28 mouse cellular contexts compared by ENCODE assay signal in genomic region chr7:128204179-128204578, GRCm38 (mm10). TPM values are rescaled to one million over a fixed set of nuclear protein-coding genes. Genes with fewer than 3 reads are reported as not detected.
DNase-seq lines count a peak whose midpoint lies in the region; ATAC-seq and TF ChIP-seq lines count a peak whose summit lies in the region.
"Had no signal": no experiment of that assay in that cellular context is flagged by ENCODE, and none has a peak within 500 bp of the region (broad histone marks: within the 10 kb centered on the region; RNA-seq: fewer than 3 reads in every experiment).

No protein-coding gene starts in this region.

- 88% methylated on average over 8 of the region's 8 CpGs for WGBS in heart, embryonic 10.5 days
- 87% methylated on average over 8 of the region's 8 CpGs for WGBS in heart, embryonic 12.5 days
- 89% methylated on average over 8 of the region's 8 CpGs for WGBS in heart, postnatal 0 days

- no peak for TF ChIP-seq EP300 in heart, postnatal 0 days (IDR thresholded peaks at IDR 0.05; ENCODE audit: low read depth)
- no peak for TF ChIP-seq EP300 in MEL (IDR thresholded peaks at IDR 0.05; ENCODE audit: low read depth in 1 of 2, low read length in 2 of 2)

- H3K79me2 ChIP-seq in MEL (ENCODE audit: control insufficient read depth, insufficient read depth, low read length, poor library complexity): no peaks in the 10 kb centered on the region

- H3K9ac ChIP-seq in heart, embryonic 12.5 days: no peak overlapping the region
- no peak overlapping the region for H3K9ac ChIP-seq in heart, postnatal 0 days (replicated peaks; ENCODE audit: low read depth, low read length)
- no peak overlapping the region for H3K9ac ChIP-seq in MEL (ENCODE audit: control insufficient read depth, low read depth, low read length, poor library complexity, severe bottlenecking)
- H3K9ac ChIP-seq: forebrain, embryonic 13.5 days; hindbrain, embryonic 13.5 days; intestine, embryonic 15.5 days had no signal

- peak overlapping the region; percentile 81 for H3K4me3 ChIP-seq in gastrocnemius, adult 2 months
- no peak overlapping the region for H3K4me3 ChIP-seq in heart, embryonic 10.5 days
- no peak overlapping the region for H3K4me3 ChIP-seq in heart, embryonic 12.5 days
- H3K4me3 ChIP-seq in heart, postnatal 0 days (ENCODE audit: low read depth, low read length): 0 out of 2 replicates have a peak overlapping the region, but pooled peaks have one; percentile 61
- H3K4me3 ChIP-seq in MEL (ENCODE audit: control insufficient read depth in 1 of 2, insufficient read depth in 1 of 2, low read depth in 2 of 2, low read length in 2 of 2): no peak overlapping the region
- H3K4me3 ChIP-seq: forebrain, embryonic 10.5 days; forebrain, embryonic 13.5 days; hindbrain, embryonic 10.5 days; hindbrain, embryonic 13.5 days; intestine, embryonic 15.5 days had no signal

- intact Hi-C loops in gastrocnemius, adult 2 months (cut with DNase I): loop anchor here (5.0 to 10.0 kb wide), 3 partner anchors 182 to 429 kb away; partner anchors contain the start of genes Prss8 and Setd1a
- intact Hi-C loops in heart, postnatal 14 days (cut with DNase I): loop anchor here (10.0 kb wide), 1 partner anchor 259 kb away; the partner anchor contains the start of gene Prss36

- H3K9me3 ChIP-seq in heart, embryonic 10.5 days: no peaks in the 10 kb centered on the region
- H3K9me3 ChIP-seq in heart, embryonic 12.5 days (replicated peaks): no peaks in the 10 kb centered on the region
- no peaks in the 10 kb centered on the region for H3K9me3 ChIP-seq in heart, postnatal 0 days (replicated peaks; ENCODE audit: control insufficient read depth, low read length)
- no peaks in the 10 kb centered on the region for H3K9me3 ChIP-seq in MEL (replicated peaks; ENCODE audit: insufficient read depth, low read length)
- H3K9me3 ChIP-seq: forebrain, embryonic 10.5 days; forebrain, embryonic 13.5 days; heart, embryonic 13.5 days; hindbrain, embryonic 10.5 days; hindbrain, embryonic 13.5 days; intestine, embryonic 15.5 days had no signal

- DNase-seq in gastrocnemius, adult 2 months: no peak
- no peak for DNase-seq in gastrocnemius, adult 8-10 months (ENCODE audit: low spot score in 2 of 2)
- DNase-seq in heart, embryonic 10.5 days (ENCODE audit: low spot score): peak; percentile 58
- no peak for DNase-seq in heart, postnatal 0 days (ENCODE audit: low spot score)
- no peak for DNase-seq in heart, postnatal 14 days
- DNase-seq in MEL (ENCODE audit: low read depth, low spot score): no peak
- no peak for DNase-seq in right cerebral cortex, postnatal 36 days (ENCODE audit: low spot score in 2 of 2)
- DNase-seq: adrenal gland, postnatal 10 days; adrenal gland, postnatal 36 days; cerebellum, adult 18-20 months; cerebellum, adult 9-10 months; cerebellum, postnatal 14 days; gastrocnemius, postnatal 25 days; kidney, adult 11 months had no signal

- no peak overlapping the region for H3K4me2 ChIP-seq in heart, embryonic 12.5 days
- peak overlapping the region; percentile 65 for H3K4me2 ChIP-seq in heart, postnatal 0 days (ENCODE audit: low read depth, low read length)
- H3K4me2 ChIP-seq: forebrain, embryonic 13.5 days; hindbrain, embryonic 13.5 days; intestine, embryonic 15.5 days had no signal

- peak overlapping the region; percentile 99 for H3K27ac ChIP-seq in gastrocnemius, adult 2 months
- no peak overlapping the region for H3K27ac ChIP-seq in heart, embryonic 10.5 days
- H3K27ac ChIP-seq in heart, embryonic 12.5 days (ENCODE audit: poor library complexity, severe bottlenecking): no peak overlapping the region
- 0 out of 2 replicates have a peak overlapping the region, but pooled peaks have one; percentile 99 for H3K27ac ChIP-seq in heart, postnatal 0 days (ENCODE audit: low read depth)
- H3K27ac ChIP-seq in MEL (ENCODE audit: control insufficient read depth, low read depth, low read length): no peak overlapping the region
- H3K27ac ChIP-seq: forebrain, embryonic 10.5 days; forebrain, embryonic 13.5 days; heart, embryonic 13.5 days; hindbrain, embryonic 10.5 days; hindbrain, embryonic 13.5 days; intestine, embryonic 15.5 days had no signal

- no peak for TF ChIP-seq CTCF in gastrocnemius, adult 2 months (IDR thresholded peaks at IDR 0.05)
- no peak for TF ChIP-seq CTCF in heart, postnatal 0 days (IDR thresholded peaks at IDR 0.05; ENCODE audit: low read depth)
- TF ChIP-seq CTCF in MEL (IDR thresholded peaks at IDR 0.05 in 2 of 3, conservative IDR thresholded peaks at IDR 0.05 in 1 of 3; ENCODE audit: control insufficient read depth in 1 of 3, insufficient read depth in 1 of 3, low read depth in 2 of 3, low read length in 3 of 3, poor library complexity in 1 of 3, severe bottlenecking in 1 of 3): no peak

- H3K27me3 ChIP-seq in heart, embryonic 10.5 days (ENCODE audit: insufficient read depth, poor library complexity, severe bottlenecking): no peaks in the 10 kb centered on the region
- no peaks in the 10 kb centered on the region for H3K27me3 ChIP-seq in heart, embryonic 12.5 days (replicated peaks)
- H3K27me3 ChIP-seq in heart, postnatal 0 days (ENCODE audit: control insufficient read depth, insufficient read depth, low read length): no peaks in the 10 kb centered on the region
- H3K27me3 ChIP-seq in MEL (ENCODE audit: control insufficient read depth in 1 of 2, insufficient read depth in 2 of 2, low read length in 2 of 2): peaks cover 0 to 6% of the 10 kb centered on the region in 2 experiments; a peak in 2 of 4 replicates
- H3K27me3 ChIP-seq: forebrain, embryonic 13.5 days; heart, embryonic 13.5 days; hindbrain, embryonic 13.5 days; intestine, embryonic 15.5 days had no signal

- TF ChIP-seq RAD21 in MEL (IDR thresholded peaks at IDR 0.05; ENCODE audit: low read depth, low read length): no peak

- no peak for ATAC-seq in heart, embryonic 12.5 days (ENCODE audit: insufficient number of reproducible peaks, low FRiP score)
- ATAC-seq in heart, postnatal 0 days (ENCODE audit: insufficient read depth, low read depth): no peak
- ATAC-seq: forebrain, embryonic 13.5 days; forebrain, embryonic 16.5 days; hindbrain, embryonic 16.5 days; intestine, embryonic 15.5 days; Patski had no signal

- H3K4me1 ChIP-seq in heart, embryonic 10.5 days: peaks cover 4% of the 10 kb centered on the region; the same call in 1 of the 2 replicates
- H3K4me1 ChIP-seq in heart, embryonic 12.5 days (replicated peaks): peaks cover 8% of the 10 kb centered on the region; the same call in 1 of the 2 replicates
- H3K4me1 ChIP-seq in heart, postnatal 0 days (ENCODE audit: control insufficient read depth, insufficient read depth): 0 out of 2 replicates have a peak, but pooled peaks cover 4% of the 10 kb centered on the region
- peaks cover 2 to 6% of the 10 kb centered on the region in 2 experiments; a peak in 2 of 4 replicates for H3K4me1 ChIP-seq in MEL (ENCODE audit: control insufficient read depth in 1 of 2, insufficient read depth in 2 of 2, low read length in 2 of 2)
- H3K4me1 ChIP-seq: forebrain, embryonic 10.5 days; forebrain, embryonic 13.5 days; hindbrain, embryonic 10.5 days; hindbrain, embryonic 13.5 days; intestine, embryonic 15.5 days had no signal

- H3K36me3 ChIP-seq in heart, embryonic 10.5 days: peaks cover 4% of the 10 kb centered on the region; the same call in 1 of the 2 replicates
- peaks cover 5% of the 10 kb centered on the region; the same call in 1 of the 2 replicates for H3K36me3 ChIP-seq in heart, embryonic 12.5 days
- peaks cover 5% of the 10 kb centered on the region; the same call in 1 of the 2 replicates for H3K36me3 ChIP-seq in heart, postnatal 0 days (replicated peaks; ENCODE audit: control insufficient read depth, insufficient read depth, low read length)
- H3K36me3 ChIP-seq in MEL (ENCODE audit: control insufficient read depth in 1 of 2, insufficient read depth in 2 of 2, low read length in 2 of 2): no peaks in the 10 kb centered on the region
- H3K36me3 ChIP-seq: forebrain, embryonic 10.5 days; hindbrain, embryonic 10.5 days; hindbrain, embryonic 13.5 days; intestine, embryonic 15.5 days had no signal

- TF ChIP-seq POLR2A in MEL (IDR thresholded peaks at IDR 0.05; ENCODE audit: control insufficient read depth in 1 of 2, insufficient read depth in 1 of 2, low read depth in 1 of 2, low read length in 2 of 2, poor library complexity in 1 of 2): no peak

RNA-seq across cellular contexts. Expression of gene Cox6a2, which starts 2.0 kb away (rescaled TPM):
- total RNA-seq in gastrocnemius, adult 2 months (2021): 1,000 to 10,000 TPM; 1,384 to 2,252 TPM
- total RNA-seq in gastrocnemius, adult 8-10 months (2022): 1,000 to 10,000 TPM; 1,058 to 1,573 (median 1,397) TPM
- polyA plus RNA-seq in heart, embryonic 10.5 days (2016; fragmentation: Nextera tagmentation; extraction: Ambion mirVana): 258 and 459 TPM in 2 replicates
- 632 and 633 TPM in 2 replicates for polyA plus RNA-seq in heart, embryonic 12.5 days (2016; fragmentation: Nextera tagmentation; extraction: Ambion mirVana)
- 1,202 and 1,223 TPM in 2 replicates for total RNA-seq in heart, postnatal 0 days (2014; rRNA removed; ENCODE audit: low replicate concordance)
- 3,388 and 3,605 TPM in 2 replicates for polyA plus RNA-seq in heart, postnatal 0 days (2015; fragmentation: Nextera tagmentation; extraction: Ambion mirVana)
- 1,000 to 10,000 TPM; 1,548 to 1,671 TPM for total RNA-seq in heart, postnatal 14 days (2021)
- total RNA-seq in MEL (2012; rRNA removed): 2.9 and 3.1 TPM in 2 replicates
- 10 to 100 TPM in 1 of 2 experiments, not detected in 1; 18.2 TPM for polyA plus RNA-seq in MEL (2012; ENCODE audit: insufficient read depth in 1 of 2, insufficient read length in 2 of 2, low read depth in 1 of 2, low replicate concordance in 2 of 2, missing spikeins in 1 of 2)
- polyA plus RNA-seq: forebrain, embryonic 10.5 days; forebrain, embryonic 13.5 days; forebrain, embryonic 16.5 days; hindbrain, embryonic 10.5 days had no signal

RNA-seq across cellular contexts. Expression of gene Armc5, which starts 33.0 kb away (rescaled TPM):
- 1 to 10 TPM; 7.2 to 8.0 TPM for total RNA-seq in gastrocnemius, adult 2 months (2021)
- 10 to 100 TPM in 1 of 4 experiments, 1 to 10 TPM in 3; 7.3 to 11.0 (median 8.7) TPM for total RNA-seq in gastrocnemius, adult 8-10 months (2022)
- 16.6 and 17.5 TPM in 2 replicates for polyA plus RNA-seq in heart, embryonic 10.5 days (2016; fragmentation: Nextera tagmentation; extraction: Ambion mirVana)
- 15.3 and 15.7 TPM in 2 replicates for polyA plus RNA-seq in heart, embryonic 12.5 days (2016; fragmentation: Nextera tagmentation; extraction: Ambion mirVana)
- 18.9 and 32.0 TPM in 2 replicates for total RNA-seq in heart, postnatal 0 days (2014; rRNA removed; ENCODE audit: low replicate concordance)
- polyA plus RNA-seq in heart, postnatal 0 days (2015; fragmentation: Nextera tagmentation; extraction: Ambion mirVana): 8.3 and 8.9 TPM in 2 replicates
- total RNA-seq in heart, postnatal 14 days (2021): 1 to 10 TPM; 7.8 to 9.0 TPM
- total RNA-seq in MEL (2012; rRNA removed): 13.3 and 14.6 TPM in 2 replicates
- 10 to 100 TPM in 1 of 2 experiments, not detected in 1; 23.7 TPM for polyA plus RNA-seq in MEL (2012; ENCODE audit: insufficient read depth in 1 of 2, insufficient read length in 2 of 2, low read depth in 1 of 2, low replicate concordance in 2 of 2, missing spikeins in 1 of 2)

RNA-seq across cellular contexts. Expression of gene 9130023H24Rik, which starts 33.7 kb away (rescaled TPM):
- 1 to 10 TPM; 1.9 to 2.1 TPM for total RNA-seq in gastrocnemius, adult 2 months (2021)
- 1 to 10 TPM; 1.7 to 3.0 (median 1.9) TPM for total RNA-seq in gastrocnemius, adult 8-10 months (2022)
- 7.1 and 7.2 TPM in 2 replicates for polyA plus RNA-seq in heart, embryonic 10.5 days (2016; fragmentation: Nextera tagmentation; extraction: Ambion mirVana)
- 7.1 and 7.5 TPM in 2 replicates for polyA plus RNA-seq in heart, embryonic 12.5 days (2016; fragmentation: Nextera tagmentation; extraction: Ambion mirVana)
- 3.6 and 3.9 TPM in 2 replicates for total RNA-seq in heart, postnatal 0 days (2014; rRNA removed; ENCODE audit: low replicate concordance)
- 4.4 and 5.1 TPM in 2 replicates for polyA plus RNA-seq in heart, postnatal 0 days (2015; fragmentation: Nextera tagmentation; extraction: Ambion mirVana)
- 1 to 10 TPM; 3.1 to 3.4 TPM for total RNA-seq in heart, postnatal 14 days (2021)
- total RNA-seq in MEL (2012; rRNA removed): 1.2 and 1.5 TPM in 2 replicates
- polyA plus RNA-seq in MEL (2012; ENCODE audit: insufficient read depth in 1 of 2, insufficient read length in 2 of 2, low read depth in 1 of 2, low replicate concordance in 2 of 2, missing spikeins in 1 of 2): under 1 TPM in 1 of 2 experiments, not detected in 1; 0.96 TPM

RNA-seq across cellular contexts. Expression of gene Tgfb1i1, which starts 42.4 kb away (rescaled TPM):
- 1 to 10 TPM; 5.2 to 7.6 TPM for total RNA-seq in gastrocnemius, adult 2 months (2021)
- total RNA-seq in gastrocnemius, adult 8-10 months (2022): 1 to 10 TPM; 3.3 to 4.1 (median 3.6) TPM
- 144 and 202 TPM in 2 replicates for polyA plus RNA-seq in heart, embryonic 10.5 days (2016; fragmentation: Nextera tagmentation; extraction: Ambion mirVana)
- 198 and 202 TPM in 2 replicates for polyA plus RNA-seq in heart, embryonic 12.5 days (2016; fragmentation: Nextera tagmentation; extraction: Ambion mirVana)
- 84.6 and 93.8 TPM in 2 replicates for total RNA-seq in heart, postnatal 0 days (2014; rRNA removed; ENCODE audit: low replicate concordance)
- polyA plus RNA-seq in heart, postnatal 0 days (2015; fragmentation: Nextera tagmentation; extraction: Ambion mirVana): 97.5 and 112 TPM in 2 replicates
- 10 to 100 TPM; 31.9 to 32.2 TPM for total RNA-seq in heart, postnatal 14 days (2021)
- total RNA-seq in MEL (2012; rRNA removed): 0.10 TPM in 1 of 2 replicates, not detected in the other
- under 1 TPM in 1 of 2 experiments, not detected in 1; 0.21 TPM for polyA plus RNA-seq in MEL (2012; ENCODE audit: insufficient read depth in 1 of 2, insufficient read length in 2 of 2, low read depth in 1 of 2, low replicate concordance in 2 of 2, missing spikeins in 1 of 2)

RNA-seq across cellular contexts. Expression of gene Itgad, which starts 50.0 kb away (rescaled TPM):
- not detected for total RNA-seq in gastrocnemius, adult 2 months (2021)
- under 1 TPM in 1 of 4 experiments, not detected in 3; 0.10 TPM for total RNA-seq in gastrocnemius, adult 8-10 months (2022)
- polyA plus RNA-seq in heart, embryonic 10.5 days (2016; fragmentation: Nextera tagmentation; extraction: Ambion mirVana): not detected in 2 replicates
- polyA plus RNA-seq in heart, embryonic 12.5 days (2016; fragmentation: Nextera tagmentation; extraction: Ambion mirVana): 0.71 TPM in 1 of 2 replicates, not detected in the other
- not detected in 2 replicates for total RNA-seq in heart, postnatal 0 days (2014; rRNA removed; ENCODE audit: low replicate concordance)
- polyA plus RNA-seq in heart, postnatal 0 days (2015; fragmentation: Nextera tagmentation; extraction: Ambion mirVana): 0.25 TPM in 1 of 2 replicates, not detected in the other
- under 1 TPM in 1 of 2 experiments, not detected in 1; 0.17 TPM for total RNA-seq in heart, postnatal 14 days (2021)
- not detected in 2 replicates for total RNA-seq in MEL (2012; rRNA removed)
- polyA plus RNA-seq in MEL (2012; ENCODE audit: insufficient read depth in 1 of 2, insufficient read length in 2 of 2, low read depth in 1 of 2, low replicate concordance in 2 of 2, missing spikeins in 1 of 2): not detected
- total RNA-seq: ES-E14; gastrocnemius, postnatal 25 days; heart, postnatal 25 days had no signal
- polyA plus RNA-seq: embryonic facial prominence, embryonic 11.5 days; embryonic facial prominence, embryonic 14.5 days; forebrain, embryonic 10.5 days; forebrain, embryonic 13.5 days; forebrain, embryonic 16.5 days; hindbrain, embryonic 10.5 days; hindbrain, embryonic 13.5 days; hindbrain, embryonic 16.5 days; intestine, embryonic 15.5 days; Patski had no signal

Comparison
In these comparisons a context has a peak if more than half of its experiments do, and no peak if none do; other contexts are left out.
1. H3K27ac ChIP-seq: peak in gastrocnemius, adult 2 months (single experiment) and heart, postnatal 0 days (single experiment); none in heart, embryonic 10.5 days (single experiment), heart, embryonic 12.5 days (single experiment) and MEL (single experiment).
2. H3K4me3 ChIP-seq: peak in gastrocnemius, adult 2 months (single experiment) and heart, postnatal 0 days (single experiment); none in heart, embryonic 10.5 days (single experiment), heart, embryonic 12.5 days (single experiment) and MEL (0 of 2).
3. RNA of gene Cox6a2, which starts 2.0 kb away (total RNA-seq): 1,384 to 2,252 TPM in gastrocnemius, adult 2 months, 1,548 to 1,671 TPM in heart, postnatal 14 days, 1,058 to 1,573 TPM in gastrocnemius, adult 8-10 months and 1,202 to 1,223 TPM in heart, postnatal 0 days; 2.9 to 3.1 TPM in MEL; every median in the first group is over 100 times any median in the second.